Mouse (Mus musculus) midbrain, embryonic 13.5 days (tissue): Measurements from ENCODE around the gene Vmn2r85. TPM values are rescaled to one million over a fixed set of nuclear protein-coding genes. Genes with fewer than 3 reads are reported as not detected.

ENCODE experiments used
- ATAC-seq: fragments of 200-750 bp; cut with Nextera tagmentation; 2 replicates; pipeline ENCODE4 v1.8.0; 2017; ENCODE audit warnings: mild to moderate bottlenecking, moderate TSS enrichment, moderate library complexity
- H3K27ac ChIP-seq: fragments of 300-500 bp; sonication (generic); 2 replicates; pipeline ENCODE4 v1.5.1; 2015; ENCODE audit warnings: inconsistent platforms, mild to moderate bottlenecking, moderate library complexity
- H3K27me3 ChIP-seq: fragments of 300-500 bp; sonication (generic); 2 replicates; pipeline ENCODE4 v1.6.1; 2015; ENCODE audit warnings: mild to moderate bottlenecking, inconsistent platforms
- H3K36me3 ChIP-seq: fragments of 300-500 bp; sonication (generic); 2 replicates; pipeline ENCODE4 v1.6.1; 2015; ENCODE audit warnings: mild to moderate bottlenecking, inconsistent platforms
- H3K4me1 ChIP-seq: fragments of 300-500 bp; sonication (generic); replicated peaks from 2 replicates; pipeline ENCODE4 v1.6.1; 2015; ENCODE audit warnings: inconsistent platforms
- H3K4me2 ChIP-seq: fragments of 300-500 bp; sonication (generic); replicated peaks from 2 replicates; pipeline ENCODE4 v1.6.1; 2015; ENCODE audit warnings: moderate library complexity, mild to moderate bottlenecking, inconsistent platforms
- H3K4me3 ChIP-seq: fragments of 300-500 bp; sonication (generic); replicated peaks from 2 replicates; pipeline ENCODE4 v1.5.1; 2015; ENCODE audit warnings: mild to moderate bottlenecking, inconsistent platforms
- H3K9ac ChIP-seq: fragments of 300-500 bp; sonication (generic); replicated peaks from 2 replicates; pipeline ENCODE4 v1.6.1; 2015; ENCODE audit warnings: mild to moderate bottlenecking, inconsistent platforms
- H3K9me3 ChIP-seq: fragments of 300-500 bp; sonication (generic); 2 replicates; pipeline ENCODE4 v1.6.1; 2016; ENCODE audit warnings: mild to moderate bottlenecking, inconsistent platforms
- WGBS: fragments of 180-500 bp; shearing (Covaris S2); methylation state at CpG from one replicate; pipeline ENCODE4 v1.1.7; 2015; 5-methylcytosine and 5-hydroxymethylcytosine counted together
- polyA plus RNA-seq: library from polyadenylated mRNA; unstranded; fragments of >200 nt; fragmentation: Nextera tagmentation; extraction: Ambion mirVana; gene quantifications from 2 replicates; pipeline ENCODE4 v1.2.1, GENCODE M21; 2015

The Vmn2r85 gene
- polyA plus RNA-seq, 1 experiment from 2014 or later, result not detected

DNA sequence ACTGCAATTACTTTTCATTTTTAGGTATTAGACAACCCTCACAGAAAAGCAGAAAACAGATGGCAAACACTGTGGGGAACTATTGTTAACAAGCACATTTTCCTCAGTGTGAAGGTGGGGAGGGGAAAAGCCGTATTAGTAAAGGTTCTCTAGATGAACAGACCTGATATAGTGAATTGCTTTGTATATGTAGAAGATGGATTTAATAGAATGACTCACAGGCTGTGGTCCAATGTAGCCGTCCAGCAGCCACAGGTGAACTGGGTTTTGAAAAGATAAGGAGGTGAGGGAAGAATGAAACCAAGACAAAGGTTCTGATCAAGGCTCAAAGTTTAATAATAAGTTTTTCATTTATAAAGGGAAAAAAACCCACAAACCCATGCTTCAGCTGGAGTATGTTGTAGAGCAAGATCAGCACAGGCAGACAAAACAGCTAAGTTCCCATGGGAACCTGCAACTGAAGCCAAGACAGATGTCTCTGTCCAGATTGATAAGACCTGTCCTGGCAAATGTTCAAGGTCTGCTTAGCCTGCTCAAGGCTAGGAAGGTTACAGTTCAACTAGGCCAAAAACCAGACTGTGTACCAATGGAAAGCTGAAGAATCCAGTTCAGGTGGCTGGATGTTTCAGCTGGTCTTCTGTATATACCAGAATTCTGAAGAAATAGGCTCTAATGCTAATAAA lies 56.9 kb downstream of the Vmn2r85 start:
- H3K9ac ChIP-seq, result no peak overlapping the region
- H3K27ac ChIP-seq, result no peak overlapping the region
- WGBS, result 88% methylated on average over 2 of the region's 2 CpGs
- H3K4me2 ChIP-seq, result no peak overlapping the region
- no peak overlapping the region for H3K4me3 ChIP-seq
- H3K36me3 ChIP-seq, result no peaks in the 10 kb centered on the region
- no peaks in the 10 kb centered on the region for H3K27me3 ChIP-seq
- no peaks in the 10 kb centered on the region for H3K4me1 ChIP-seq
- no peak for ATAC-seq
- no peaks in the 10 kb centered on the region for H3K9me3 ChIP-seq

- H3K4me1 ChIP-seq, result no peaks in the 10 kb centered on the region
- H3K4me2 ChIP-seq, result no peak overlapping the region
- ATAC-seq, result no peak
- no peak overlapping the region for H3K4me3 ChIP-seq
- no peaks in the 10 kb centered on the region for H3K36me3 ChIP-seq
- H3K9me3 ChIP-seq, result no peaks in the 10 kb centered on the region
- H3K27me3 ChIP-seq, result no peaks in the 10 kb centered on the region
- H3K9ac ChIP-seq, result no peak overlapping the region
- 65% methylated on average over 1 of the region's 1 CpGs for WGBS
- H3K27ac ChIP-seq, result no peak overlapping the region
Measured at GRCm38 (mm10) chr10:130371644-130372043, 57.9 kb downstream of the Vmn2r85 start.

GRCm38 (mm10) chr10:130370005-130370682 lies 59.4 kb downstream of the Vmn2r85 start:
- WGBS, result 94% methylated on average over 2 of the region's 2 CpGs
- ATAC-seq, result no peak
- no peak overlapping the region for H3K4me2 ChIP-seq
- no peaks in the 10 kb centered on the region for H3K36me3 ChIP-seq
- H3K4me1 ChIP-seq, result no peaks in the 10 kb centered on the region
- H3K9me3 ChIP-seq, result no peaks in the 10 kb centered on the region
- no peak overlapping the region for H3K27ac ChIP-seq
- no peak overlapping the region for H3K9ac ChIP-seq
- no peaks in the 10 kb centered on the region for H3K27me3 ChIP-seq
- H3K4me3 ChIP-seq, result no peak overlapping the region

DNA sequence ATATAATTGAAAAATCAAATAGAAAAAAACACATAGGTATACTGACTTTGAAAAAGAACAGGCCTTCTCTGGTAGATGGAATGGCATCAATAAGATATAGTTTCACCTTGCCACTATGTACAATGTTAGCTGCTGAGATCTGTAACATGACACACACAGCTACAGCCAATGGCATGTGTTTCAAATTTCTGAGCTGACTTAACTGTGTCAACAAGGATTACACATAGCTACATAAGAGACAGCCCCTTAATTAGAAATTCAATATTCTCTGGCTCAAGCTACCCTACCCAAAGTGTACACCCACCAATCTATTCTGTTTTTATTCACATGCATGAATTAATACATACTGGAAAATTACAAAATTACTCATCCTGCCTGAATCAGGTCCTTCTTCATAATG lies 61.1 kb downstream of the Vmn2r85 start:
- Histone ChIP-seq H3K9me3 (no peaks in the 10 kb centered on the region), H3K27ac (no peak overlapping the region), H3K4me2 (no peak overlapping the region), H3K4me1 (no peaks in the 10 kb centered on the region), H3K27me3 (no peaks in the 10 kb centered on the region), H3K4me3 (no peak overlapping the region), H3K9ac (no peak overlapping the region), H3K36me3 (no peaks in the 10 kb centered on the region)
- ATAC-seq, result no peak

GRCm38 (mm10) chr10:130364766-130365165 lies 64.7 kb downstream of the Vmn2r85 start:
- no peak overlapping the region for H3K4me2 ChIP-seq
- no peaks in the 10 kb centered on the region for H3K4me1 ChIP-seq
- H3K27me3 ChIP-seq, result no peaks in the 10 kb centered on the region
- no peak for ATAC-seq
- H3K9me3 ChIP-seq, result no peaks in the 10 kb centered on the region
- H3K36me3 ChIP-seq, result no peaks in the 10 kb centered on the region
- no peak overlapping the region for H3K9ac ChIP-seq
- H3K27ac ChIP-seq, result no peak overlapping the region
- no peak overlapping the region for H3K4me3 ChIP-seq

Other genes starting within 250 kb of the Vmn2r85 start
- gene Olfr826, start 245.5 kb downstream of the Vmn2r85 start, polyA plus RNA-seq, result not detected in 2 replicates
- not detected in 2 replicates for gene Olfr827, start 215.3 kb downstream of the Vmn2r85 start, polyA plus RNA-seq
- 5.9 and 7.9 TPM in 2 replicates for gene Neurod4, start 149.5 kb downstream of the Vmn2r85 start, polyA plus RNA-seq
- gene Tespa1, start 106.8 kb downstream of the Vmn2r85 start, polyA plus RNA-seq, result not detected in 2 replicates
- gene Vmn2r84, start 35.4 kb downstream of the Vmn2r85 start, polyA plus RNA-seq, result not detected in 2 replicates
- 0.04 TPM in 1 of 2 replicates, not detected in the other for gene Vmn2r86, start 26.3 kb upstream of the Vmn2r85 start, polyA plus RNA-seq
- gene Vmn2r87, start 67.7 kb upstream of the Vmn2r85 start, polyA plus RNA-seq, result not detected in 2 replicates